Mouse (Mus musculus): Measurements from ENCODE around the gene Zfp341.

DNA sequence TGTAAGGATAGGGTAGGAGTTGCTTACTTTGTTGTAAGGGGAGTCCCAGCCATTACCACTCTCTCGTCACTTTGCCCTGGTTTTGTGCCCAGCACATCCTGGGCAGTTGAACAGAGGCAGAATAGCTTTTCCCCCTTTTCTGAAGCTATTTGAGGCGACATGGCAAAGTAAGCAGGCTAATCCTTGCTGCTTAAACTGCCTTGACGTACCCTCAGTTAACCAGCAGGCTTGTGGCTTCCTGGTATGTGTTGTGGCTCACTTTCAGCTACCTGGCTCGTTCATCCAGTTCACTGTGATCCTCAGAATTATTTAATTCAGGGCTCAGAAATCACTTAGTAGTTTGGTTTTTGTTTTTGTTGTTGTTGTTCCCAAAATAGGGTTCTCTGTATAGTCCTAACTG, 57.6 kb downstream of the Zfp341 start:
- TF ChIP-seq CTCF (IDR thresholded peaks at IDR 0.05; ENCODE audit: borderline replicate concordance, extremely low read depth, insufficient read depth, insufficient read length), result no peak
- TF ChIP-seq POLR2A (IDR thresholded peaks at IDR 0.05; ENCODE audit: borderline replicate concordance, extremely low read depth, insufficient read depth, insufficient read length, poor library complexity, severe bottlenecking), result no peak

Data from brain, embryonic 14.5 days (tissue).